Mouse (Mus musculus): ENCODE measurements at regions not wholly inside any gene's neighbourhood (a gene's known extent, or its start where the extent isn't known, plus 50 kb on each side); places are given as distances from the start of the nearest gene placed in this dataset.

- H3K79me2 ChIP-seq (ENCODE audit: control insufficient read depth, insufficient read depth, low read length, poor library complexity): no peaks in the 10 kb centered on the region
- H3K4me1 ChIP-seq (ENCODE audit: control insufficient read depth in 1 of 2, insufficient read depth in 2 of 2, low read length in 2 of 2): no peaks in the 10 kb centered on the region
- no peak overlapping the region for H3K9ac ChIP-seq (ENCODE audit: control insufficient read depth, low read depth, low read length, poor library complexity, severe bottlenecking)
- H3K27me3 ChIP-seq (ENCODE audit: control insufficient read depth in 1 of 2, insufficient read depth in 2 of 2, low read length in 2 of 2): no peaks in the 10 kb centered on the region; a peak in 1 of 4 replicates
- H3K36me3 ChIP-seq (ENCODE audit: control insufficient read depth in 1 of 2, insufficient read depth in 2 of 2, low read length in 2 of 2): no peaks in the 10 kb centered on the region
- no peak overlapping the region for H3K4me3 ChIP-seq (ENCODE audit: control insufficient read depth in 1 of 2, insufficient read depth in 1 of 2, low read depth in 2 of 2, low read length in 2 of 2)
- no peaks in the 10 kb centered on the region for H3K9me3 ChIP-seq (replicated peaks; ENCODE audit: insufficient read depth, low read length)
- TF ChIP-seq ETS1 (IDR thresholded peaks at IDR 0.05; ENCODE audit: low read depth, low read length) (no peak), SIN3A (IDR thresholded peaks at IDR 0.05; ENCODE audit: low read length) (no peak), USF1 (IDR thresholded peaks at IDR 0.05; ENCODE audit: low read depth, low read length) (no peak), MAFK (IDR thresholded peaks at IDR 0.05; ENCODE audit: borderline replicate concordance, low read depth, low read length) (no peak), NRF1 (IDR thresholded peaks at IDR 0.05; ENCODE audit: insufficient read depth, low read depth, low read length, poor library complexity, severe bottlenecking) (no peak), EP300 (IDR thresholded peaks at IDR 0.05; ENCODE audit: low read depth in 1 of 2, low read length in 2 of 2) (no peak), TCF12 (IDR thresholded peaks at IDR 0.05; ENCODE audit: low read depth, low read length) (no peak), CHD1 (IDR thresholded peaks at IDR 0.05; ENCODE audit: low read depth, low read length) (no peak), TBP (IDR thresholded peaks at IDR 0.05; ENCODE audit: low read depth, low read length) (no peak), GABPA (IDR thresholded peaks at IDR 0.05; ENCODE audit: low read depth, low read length) (no peak), E2F4 (IDR thresholded peaks at IDR 0.05; ENCODE audit: borderline replicate concordance, low read depth, low read length) (no peak)
- DNase-seq (ENCODE audit: low read depth, low spot score): no peak
- H3K27ac ChIP-seq (ENCODE audit: control insufficient read depth, low read depth, low read length): no peak overlapping the region
These were observed 2681.0 kb downstream of the 9330182O14Rik start for GRCm38 (mm10) chr15:42815026-42815724.

GRCm38 (mm10) chr15:42838839-42839238 lies 2704.7 kb downstream of the 9330182O14Rik start:
- H3K9me3 ChIP-seq (replicated peaks; ENCODE audit: insufficient read depth, low read length): no peaks in the 10 kb centered on the region
- H3K4me1 ChIP-seq (ENCODE audit: control insufficient read depth in 1 of 2, insufficient read depth in 2 of 2, low read length in 2 of 2): no peaks in the 10 kb centered on the region; a peak in 1 of 4 replicates
- no peak overlapping the region for H3K4me3 ChIP-seq (ENCODE audit: control insufficient read depth in 1 of 2, insufficient read depth in 1 of 2, low read depth in 2 of 2, low read length in 2 of 2)
- no peak overlapping the region for H3K9ac ChIP-seq (ENCODE audit: control insufficient read depth, low read depth, low read length, poor library complexity, severe bottlenecking)
- H3K79me2 ChIP-seq (ENCODE audit: control insufficient read depth, insufficient read depth, low read length, poor library complexity): no peaks in the 10 kb centered on the region
- H3K36me3 ChIP-seq (ENCODE audit: control insufficient read depth in 1 of 2, insufficient read depth in 2 of 2, low read length in 2 of 2): peaks cover 0 to 5% of the 10 kb centered on the region in 2 experiments; a peak in 1 of 4 replicates
- no peak overlapping the region for H3K27ac ChIP-seq (ENCODE audit: control insufficient read depth, low read depth, low read length)
- H3K27me3 ChIP-seq (ENCODE audit: control insufficient read depth in 1 of 2, insufficient read depth in 2 of 2, low read length in 2 of 2): no peaks in the 10 kb centered on the region
- DNase-seq (ENCODE audit: low read depth, low spot score): no peak
- no peak for TF ChIP-seq NELFE (IDR thresholded peaks at IDR 0.05; ENCODE audit: low read depth, low read length)
- TF ChIP-seq CHD1 (IDR thresholded peaks at IDR 0.05; ENCODE audit: low read depth, low read length): no peak
- TF ChIP-seq MYB (IDR thresholded peaks at IDR 0.05; ENCODE audit: low read depth, low read length): no peak
- no peak for TF ChIP-seq MXI1 (IDR thresholded peaks at IDR 0.05; ENCODE audit: low read depth, low read length)
- TF ChIP-seq ZKSCAN1 (IDR thresholded peaks at IDR 0.05; ENCODE audit: low read depth, low read length): no peak
- no peak for TF ChIP-seq POLR2A (IDR thresholded peaks at IDR 0.05; ENCODE audit: control insufficient read depth in 1 of 2, insufficient read depth in 1 of 2, low read depth in 1 of 2, low read length in 2 of 2, poor library complexity in 1 of 2)
- TF ChIP-seq NRF1 (IDR thresholded peaks at IDR 0.05; ENCODE audit: insufficient read depth, low read depth, low read length, poor library complexity, severe bottlenecking): no peak
- TF ChIP-seq BHLHE40 (IDR thresholded peaks at IDR 0.05; ENCODE audit: borderline replicate concordance, low read depth, low read length): no peak
- no peak for TF ChIP-seq MEF2A (IDR thresholded peaks at IDR 0.05; ENCODE audit: extremely low read depth, insufficient replicate concordance, low read depth, low read length, poor library complexity, severe bottlenecking)
- TF ChIP-seq USF2 (IDR thresholded peaks at IDR 0.05; ENCODE audit: borderline replicate concordance in 1 of 2, insufficient read depth in 1 of 2, low read depth in 1 of 2, low read length in 2 of 2): no peak
- no peak for TF ChIP-seq TAL1 (IDR thresholded peaks at IDR 0.05; ENCODE audit: low read length)
- TF ChIP-seq USF1 (IDR thresholded peaks at IDR 0.05; ENCODE audit: low read depth, low read length): no peak
- no peak for TF ChIP-seq E2F4 (IDR thresholded peaks at IDR 0.05; ENCODE audit: borderline replicate concordance, low read depth, low read length)
- no peak for TF ChIP-seq CHD2 (IDR thresholded peaks at IDR 0.05; ENCODE audit: low read length)
- no peak for TF ChIP-seq ETS1 (IDR thresholded peaks at IDR 0.05; ENCODE audit: low read depth, low read length)
- TF ChIP-seq SMC3 (IDR thresholded peaks at IDR 0.05; ENCODE audit: low read depth, low read length): no peak
- no peak for TF ChIP-seq MAZ (IDR thresholded peaks at IDR 0.05; ENCODE audit: low read depth, low read length)
- TF ChIP-seq RAD21 (IDR thresholded peaks at IDR 0.05; ENCODE audit: low read depth, low read length): no peak
- TF ChIP-seq MYC (IDR thresholded peaks at IDR 0.05; ENCODE audit: low read depth, low read length): no peak
